Mouse (Mus musculus): ENCODE measurements around the gene Hoxb1. TPM values are rescaled to one million over a fixed set of nuclear protein-coding genes. Genes with fewer than 3 reads are reported as not detected.

The Hoxb1 gene
- polyA plus RNA-seq, 1 experiment from 2014 or later, result not detected

DNA sequence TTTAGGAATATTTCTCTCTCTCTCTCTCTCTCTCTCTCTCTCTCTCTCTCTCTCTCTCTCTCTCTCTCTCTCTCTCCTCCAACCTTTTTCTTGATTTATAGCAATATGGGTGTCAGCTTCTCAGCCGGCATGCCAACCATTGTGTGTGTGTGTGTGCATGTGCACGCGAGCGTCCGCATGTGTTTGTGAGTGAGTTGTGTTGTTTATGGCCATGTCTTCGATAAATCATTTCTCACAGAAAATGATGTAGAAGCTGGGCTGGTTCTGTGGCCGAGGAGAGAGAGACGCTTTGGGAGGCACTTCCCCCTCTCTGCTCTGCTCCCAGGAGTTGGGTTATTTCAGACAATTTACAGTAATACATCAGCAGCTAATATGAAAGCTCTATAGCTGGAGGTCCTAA is 36.9 kb upstream of the Hoxb1 start:
- H3K27ac ChIP-seq (replicated peaks), result peak overlapping the region; percentile 84
- DNase-seq (ENCODE audit: low spot score), result no peak
- no peak for ATAC-seq (ENCODE audit: low FRiP score, low TSS enrichment)

DNA sequence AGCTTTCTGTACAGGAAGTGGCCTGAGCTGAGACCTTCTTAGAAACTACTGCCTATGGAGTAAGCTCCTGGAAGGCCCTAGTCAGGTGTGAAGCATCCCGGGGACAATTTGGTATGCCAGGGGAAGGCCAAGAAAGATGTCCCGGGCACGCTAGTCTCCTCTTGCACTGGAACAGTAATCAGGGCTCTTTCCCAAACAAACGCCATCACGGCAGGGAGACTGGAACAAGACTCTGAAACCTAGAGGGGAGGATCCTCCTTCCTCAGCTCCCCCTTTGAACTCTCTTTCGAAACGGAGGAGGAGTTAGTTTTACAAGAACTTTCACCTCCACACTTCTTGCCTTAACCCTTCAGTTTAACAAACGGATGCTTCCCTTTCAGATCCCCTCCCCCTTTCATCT is 33.4 kb upstream of the Hoxb1 start:
- no peak for DNase-seq (ENCODE audit: low spot score)
- Histone ChIP-seq H3K36me3 (ENCODE audit: control insufficient read depth, insufficient read depth, low read length) (no peaks in the 10 kb centered on the region), H3K9ac (ENCODE audit: low read length) (peak overlapping the region; percentile 76), H3K4me2 (replicated peaks; ENCODE audit: low read depth) (peak overlapping the region; percentile 66), H3K9me3 (ENCODE audit: control insufficient read depth, low read length) (no peaks in the 10 kb centered on the region), H3K4me3 (ENCODE audit: low read depth, low read length) (peak overlapping the region; percentile 53), H3K27ac (replicated peaks) (peak overlapping the region; percentile 94), H3K27me3 (ENCODE audit: control insufficient read depth, insufficient read depth, low read length) (no peaks in the 10 kb centered on the region; the same call in 1 of the 2 replicates), H3K4me1 (replicated peaks; ENCODE audit: control insufficient read depth, insufficient read depth) (0 out of 2 replicates have a peak, but pooled peaks cover 9% of the 10 kb centered on the region)
- no peak for ATAC-seq (ENCODE audit: low FRiP score, low TSS enrichment)
- no peak for TF ChIP-seq CTCF (IDR thresholded peaks at IDR 0.05; ENCODE audit: low read depth)
- no peak for TF ChIP-seq EP300 (optimal IDR thresholded peaks at IDR 0.05)
- 5% methylated on average over 8 of the region's 8 CpGs for WGBS

More for the DNA sequence above, 36.9 kb upstream of the Hoxb1 start:
- 20% methylated on average over 8 of the region's 8 CpGs for WGBS
- TF ChIP-seq CTCF (IDR thresholded peaks at IDR 0.05; ENCODE audit: low read depth) (no peak), EP300 (optimal IDR thresholded peaks at IDR 0.05) (no peak)
- Histone ChIP-seq H3K36me3 (ENCODE audit: control insufficient read depth, insufficient read depth, low read length) (no peaks in the 10 kb centered on the region), H3K27me3 (ENCODE audit: control insufficient read depth, insufficient read depth, low read length) (no peaks in the 10 kb centered on the region; the same call in 1 of the 2 replicates), H3K4me3 (ENCODE audit: low read depth, low read length) (peak overlapping the region; percentile 1; the same call in 1 of the 2 replicates), H3K4me2 (replicated peaks; ENCODE audit: low read depth) (peak overlapping the region; percentile 64), H3K9me3 (ENCODE audit: control insufficient read depth, low read length) (no peaks in the 10 kb centered on the region), H3K9ac (ENCODE audit: low read length) (no peak overlapping the region), H3K4me1 (replicated peaks; ENCODE audit: control insufficient read depth, insufficient read depth) (0 out of 2 replicates have a peak, but pooled peaks cover 3% of the 10 kb centered on the region)

DNA sequence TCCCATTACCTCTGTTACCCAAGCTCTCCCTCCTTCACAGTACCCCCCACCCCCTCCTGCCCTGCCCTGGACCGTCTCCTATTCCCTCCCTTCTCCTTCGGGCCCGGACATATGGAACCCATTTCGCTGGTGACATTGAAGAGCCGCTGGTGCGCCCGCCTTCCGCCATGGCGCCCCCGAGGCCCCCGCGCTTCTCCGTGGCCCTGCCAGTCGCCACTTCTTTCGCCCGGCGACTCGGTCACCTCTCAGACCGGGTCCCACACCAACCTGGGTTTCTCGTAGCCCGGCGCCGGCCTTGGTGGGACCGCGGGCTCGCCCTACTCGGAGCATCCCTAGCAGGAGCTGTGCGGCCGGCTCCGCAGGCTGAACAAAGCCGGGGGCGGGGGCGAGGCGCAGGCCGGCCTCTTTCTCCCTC is 32.9 kb upstream of the Hoxb1 start:
- peak overlapping the region; percentile 94 for H3K27ac ChIP-seq (replicated peaks)
- no peaks in the 10 kb centered on the region; the same call in 1 of the 2 replicates for H3K27me3 ChIP-seq (ENCODE audit: control insufficient read depth, insufficient read depth, low read length)
- peak overlapping the region; percentile 53 for H3K4me3 ChIP-seq (ENCODE audit: low read depth, low read length)

DNA sequence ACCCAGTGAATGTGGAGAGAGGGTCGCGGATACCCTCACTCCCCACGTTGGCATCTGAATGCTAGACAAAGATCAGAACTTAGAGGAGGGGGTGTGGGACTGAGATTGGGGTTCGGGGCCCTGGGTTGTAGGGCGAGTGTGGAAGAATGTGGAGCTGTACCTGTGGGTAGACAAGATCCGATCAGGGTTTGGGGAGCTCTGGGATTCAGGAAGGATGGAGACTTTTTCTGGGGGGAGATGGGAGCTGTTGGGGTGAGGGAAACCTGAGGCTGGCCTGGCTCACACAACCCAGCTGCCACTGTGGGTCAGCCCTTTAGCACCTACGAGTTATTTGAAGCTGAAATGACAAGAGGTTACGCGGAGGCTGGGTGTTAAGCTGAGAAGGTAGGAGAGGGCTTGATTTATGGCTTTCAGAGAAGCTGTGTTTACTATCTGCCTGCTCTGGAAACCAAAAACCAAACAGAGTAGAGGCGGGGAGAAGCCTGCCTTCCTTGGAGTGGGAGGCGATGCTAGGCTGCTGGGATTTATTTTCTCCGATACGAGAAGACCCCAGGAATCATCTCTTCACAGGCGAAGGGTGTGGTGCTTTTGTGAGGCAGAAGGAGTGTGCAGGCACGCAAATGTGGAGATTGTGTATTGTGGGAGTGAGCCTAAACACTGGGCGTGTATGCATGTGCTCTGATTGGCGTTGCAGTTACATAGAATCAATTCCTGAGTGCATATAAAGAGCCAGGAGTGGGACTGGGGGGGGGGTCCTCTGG is 32.1 kb upstream of the Hoxb1 start:
- Histone ChIP-seq H3K36me3 (ENCODE audit: control insufficient read depth, insufficient read depth, low read length) (no peaks in the 10 kb centered on the region), H3K4me2 (replicated peaks; ENCODE audit: low read depth) (peak overlapping the region; percentile 66), H3K27me3 (ENCODE audit: control insufficient read depth, insufficient read depth, low read length) (no peaks in the 10 kb centered on the region), H3K9ac (ENCODE audit: low read length) (peak overlapping the region; percentile 76), H3K4me3 (ENCODE audit: low read depth, low read length) (peak overlapping the region; percentile 53), H3K9me3 (ENCODE audit: control insufficient read depth, low read length) (no peaks in the 10 kb centered on the region), H3K27ac (replicated peaks) (peak overlapping the region; percentile 94), H3K4me1 (replicated peaks; ENCODE audit: control insufficient read depth, insufficient read depth) (peaks cover 12% of the 10 kb centered on the region; the same call in 1 of the 2 replicates)
- ATAC-seq (ENCODE audit: low FRiP score, low TSS enrichment), result peak; percentile 43
- DNase-seq (ENCODE audit: low spot score), result no peak
- no peak for TF ChIP-seq CTCF (IDR thresholded peaks at IDR 0.05; ENCODE audit: low read depth)
- no peak for TF ChIP-seq EP300 (optimal IDR thresholded peaks at IDR 0.05)
- WGBS, result 15% methylated on average over 17 of the region's 17 CpGs

More for the DNA sequence above, 32.9 kb upstream of the Hoxb1 start:
- H3K36me3 ChIP-seq (ENCODE audit: control insufficient read depth, insufficient read depth, low read length), result no peaks in the 10 kb centered on the region
- H3K9ac ChIP-seq (ENCODE audit: low read length), result peak overlapping the region; percentile 76
- peak overlapping the region; percentile 66 for H3K4me2 ChIP-seq (replicated peaks; ENCODE audit: low read depth)
- TF ChIP-seq CTCF (IDR thresholded peaks at IDR 0.05; ENCODE audit: low read depth) (no peak), EP300 (optimal IDR thresholded peaks at IDR 0.05) (no peak)
- no peaks in the 10 kb centered on the region for H3K9me3 ChIP-seq (ENCODE audit: control insufficient read depth, low read length)
- 9% methylated on average over 35 of the region's 35 CpGs for WGBS
- DNase-seq (ENCODE audit: low spot score) (no peak), ATAC-seq (ENCODE audit: low FRiP score, low TSS enrichment) (peak; percentile 59; the same call in 1 of the 2 replicates)
- 0 out of 2 replicates have a peak, but pooled peaks cover 9% of the 10 kb centered on the region for H3K4me1 ChIP-seq (replicated peaks; ENCODE audit: control insufficient read depth, insufficient read depth)

DNA sequence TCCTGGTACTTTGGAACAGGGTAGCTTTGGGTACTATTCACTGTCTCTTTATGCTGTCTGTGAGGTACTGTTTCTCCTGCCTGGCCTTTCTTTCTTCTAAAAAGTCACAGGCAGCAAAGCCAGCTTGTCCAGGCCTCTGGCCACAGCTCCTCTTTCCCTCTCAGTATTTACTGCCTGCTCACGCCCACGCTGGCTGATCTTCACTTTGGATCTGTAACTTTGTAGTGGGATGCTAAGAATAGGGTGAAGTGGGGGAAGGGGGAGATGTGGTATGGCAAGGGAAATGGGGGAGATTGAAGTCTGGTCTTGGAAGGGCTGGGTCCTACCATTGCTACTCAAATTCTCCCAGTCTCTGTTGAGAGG is 31.6 kb upstream of the Hoxb1 start:
- no peak for ATAC-seq (ENCODE audit: low FRiP score, low TSS enrichment)
- peaks cover 14% of the 10 kb centered on the region for H3K4me1 ChIP-seq (replicated peaks; ENCODE audit: control insufficient read depth, insufficient read depth)
- WGBS, result 26% methylated on average over 2 of the region's 2 CpGs
- no peaks in the 10 kb centered on the region for H3K36me3 ChIP-seq (ENCODE audit: control insufficient read depth, insufficient read depth, low read length)
- H3K9ac ChIP-seq (ENCODE audit: low read length), result peak overlapping the region; percentile 76; the same call in 1 of the 2 replicates
- TF ChIP-seq EP300 (optimal IDR thresholded peaks at IDR 0.05) (no peak), CTCF (IDR thresholded peaks at IDR 0.05; ENCODE audit: low read depth) (no peak)
- no peak for DNase-seq (ENCODE audit: low spot score)
- peak overlapping the region; percentile 53 for H3K4me3 ChIP-seq (ENCODE audit: low read depth, low read length)
- no peaks in the 10 kb centered on the region for H3K27me3 ChIP-seq (ENCODE audit: control insufficient read depth, insufficient read depth, low read length)
- H3K9me3 ChIP-seq (ENCODE audit: control insufficient read depth, low read length), result no peaks in the 10 kb centered on the region
- H3K4me2 ChIP-seq (replicated peaks; ENCODE audit: low read depth), result peak overlapping the region; percentile 66
- H3K27ac ChIP-seq (replicated peaks), result peak overlapping the region; percentile 94

DNA sequence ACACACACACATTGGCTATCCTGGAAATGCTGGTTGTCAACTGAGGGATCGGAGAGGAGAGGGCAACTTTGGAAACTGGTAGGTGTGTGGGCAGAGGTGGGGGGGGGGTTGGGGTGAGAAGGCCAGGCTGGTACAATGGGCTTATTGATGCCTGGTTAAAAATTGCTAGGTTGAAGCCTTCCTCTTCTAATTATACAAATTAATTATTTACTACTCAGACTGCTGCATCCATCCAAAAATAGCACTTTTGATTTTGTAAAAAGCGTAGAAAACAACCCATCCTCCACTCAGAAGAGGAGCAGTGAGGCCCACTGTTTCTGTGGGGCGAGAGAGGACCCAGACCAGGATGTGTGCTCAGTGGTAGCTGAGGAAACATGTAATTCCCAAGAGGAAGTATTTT is 30.6 kb upstream of the Hoxb1 start:
- Histone ChIP-seq H3K9me3 (ENCODE audit: control insufficient read depth, low read length) (no peaks in the 10 kb centered on the region), H3K9ac (ENCODE audit: low read length) (no peak overlapping the region), H3K36me3 (ENCODE audit: control insufficient read depth, insufficient read depth, low read length) (no peaks in the 10 kb centered on the region), H3K27me3 (ENCODE audit: control insufficient read depth, insufficient read depth, low read length) (no peaks in the 10 kb centered on the region), H3K4me2 (replicated peaks; ENCODE audit: low read depth) (peak overlapping the region; percentile 66), H3K4me1 (replicated peaks; ENCODE audit: control insufficient read depth, insufficient read depth) (peaks cover 17% of the 10 kb centered on the region), H3K4me3 (ENCODE audit: low read depth, low read length) (no peak overlapping the region), H3K27ac (replicated peaks) (peak overlapping the region; percentile 94; the same call in 1 of the 2 replicates)
- TF ChIP-seq CTCF (IDR thresholded peaks at IDR 0.05; ENCODE audit: low read depth) (no peak), EP300 (optimal IDR thresholded peaks at IDR 0.05) (no peak)
- ATAC-seq (ENCODE audit: low FRiP score, low TSS enrichment) (no peak), DNase-seq (ENCODE audit: low spot score) (no peak)
- 44% methylated on average over 3 of the region's 3 CpGs for WGBS
